Mouse (Mus musculus): Measurements from ENCODE around the gene Npc2. TPM values are rescaled to one million over a fixed set of nuclear protein-coding genes. Genes with fewer than 3 reads are reported as not detected.

Gene Npc2
- polyA plus RNA-seq (2015; fragmentation: Nextera tagmentation; extraction: Ambion mirVana), result 72.0 and 72.3 TPM in 2 replicates

- under 1% methylated on average over 50 of the region's 50 CpGs for WGBS
Measured at GRCm38 (mm10) chr12:84772726-84773441, at the start of gene Npc2, which contains the start of gene Isca2. Gene Npc2, minus strand, starts transcription at chr12:84773152. Gene Isca2, plus strand, starts transcription at chr12:84773251.

GRCm38 (mm10) chr12:84819236-84820168, 46.5 kb upstream of the Npc2 start:
- H3K4me1 ChIP-seq, result peaks cover 20% of the 10 kb centered on the region
- H3K9ac ChIP-seq, result no peak overlapping the region
- H3K4me3 ChIP-seq (replicated peaks), result no peak overlapping the region
- ATAC-seq (ENCODE audit: insufficient number of reproducible peaks, low FRiP score, low TSS enrichment, low read depth), result peak; percentile 34; the same call in 1 of the 2 replicates
- no peak overlapping the region for H3K4me2 ChIP-seq (replicated peaks)
- no peaks in the 10 kb centered on the region for H3K36me3 ChIP-seq
- WGBS, result 78% methylated on average over 13 of the region's 13 CpGs
- no peaks in the 10 kb centered on the region for H3K9me3 ChIP-seq (replicated peaks)
- H3K27me3 ChIP-seq, result no peaks in the 10 kb centered on the region
- no peak overlapping the region for H3K27ac ChIP-seq (replicated peaks)

More at GRCm38 (mm10) chr12:84772726-84773441, at the start of gene Npc2, which contains the start of gene Isca2:
- peaks cover 26% of the 10 kb centered on the region for H3K4me1 ChIP-seq
- H3K36me3 ChIP-seq, result no peaks in the 10 kb centered on the region; the same call in 1 of the 2 replicates
- H3K4me3 ChIP-seq (replicated peaks), result peak within 1 kb of the TSS; percentile 79
- peak; percentile 99 for ATAC-seq (ENCODE audit: insufficient number of reproducible peaks, low FRiP score, low TSS enrichment, low read depth)
- peak within 1 kb of the TSS; percentile 75 for H3K9ac ChIP-seq
- no peaks in the 10 kb centered on the region for H3K9me3 ChIP-seq (replicated peaks)
- H3K27ac ChIP-seq (replicated peaks), result peak within 1 kb of the TSS; percentile 95
- peak within 1 kb of the TSS; percentile 85 for H3K4me2 ChIP-seq (replicated peaks)
- H3K27me3 ChIP-seq, result no peaks in the 10 kb centered on the region

GRCm38 (mm10) chr12:84818496-84818895, 45.5 kb upstream of the Npc2 start:
- Histone ChIP-seq H3K27ac (replicated peaks) (no peak overlapping the region), H3K9me3 (replicated peaks) (no peaks in the 10 kb centered on the region), H3K4me2 (replicated peaks) (no peak overlapping the region), H3K4me3 (replicated peaks) (no peak overlapping the region), H3K36me3 (no peaks in the 10 kb centered on the region), H3K27me3 (no peaks in the 10 kb centered on the region), H3K4me1 (peaks cover 10% of the 10 kb centered on the region; the same call in 1 of the 2 replicates), H3K9ac (no peak overlapping the region)
- 61% methylated on average over 4 of the region's 4 CpGs for WGBS
- ATAC-seq (ENCODE audit: insufficient number of reproducible peaks, low FRiP score, low TSS enrichment, low read depth), result no peak

- H3K4me3 ChIP-seq (replicated peaks), result no peak overlapping the region
- ATAC-seq (ENCODE audit: insufficient number of reproducible peaks, low FRiP score, low TSS enrichment, low read depth), result no peak
- no peaks in the 10 kb centered on the region for H3K9me3 ChIP-seq (replicated peaks)
- H3K27ac ChIP-seq (replicated peaks), result no peak overlapping the region
- WGBS, result 76% methylated on average over 3 of the region's 3 CpGs
- no peaks in the 10 kb centered on the region for H3K4me1 ChIP-seq
- no peaks in the 10 kb centered on the region for H3K27me3 ChIP-seq
- H3K36me3 ChIP-seq, result no peaks in the 10 kb centered on the region
- no peak overlapping the region for H3K4me2 ChIP-seq (replicated peaks)
- no peak overlapping the region for H3K9ac ChIP-seq
Measured at GRCm38 (mm10) chr12:84814663-84815325, 41.8 kb upstream of the Npc2 start.

GRCm38 (mm10) chr12:84813773-84814172, 40.8 kb upstream of the Npc2 start:
- H3K27ac ChIP-seq (replicated peaks), result no peak overlapping the region
- H3K27me3 ChIP-seq, result no peaks in the 10 kb centered on the region
- H3K4me3 ChIP-seq (replicated peaks), result no peak overlapping the region
- H3K9me3 ChIP-seq (replicated peaks), result no peaks in the 10 kb centered on the region
- H3K4me2 ChIP-seq (replicated peaks), result no peak overlapping the region
- WGBS, result 37% methylated on average over 7 of the region's 7 CpGs
- no peak for ATAC-seq (ENCODE audit: insufficient number of reproducible peaks, low FRiP score, low TSS enrichment, low read depth)
- no peak overlapping the region for H3K9ac ChIP-seq
- H3K4me1 ChIP-seq, result no peaks in the 10 kb centered on the region
- no peaks in the 10 kb centered on the region for H3K36me3 ChIP-seq

GRCm38 (mm10) chr12:84812004-84812403, 39.1 kb upstream of the Npc2 start:
- 65% methylated on average over 3 of the region's 3 CpGs for WGBS
- ATAC-seq (ENCODE audit: insufficient number of reproducible peaks, low FRiP score, low TSS enrichment, low read depth), result no peak
- H3K9me3 ChIP-seq (replicated peaks), result no peaks in the 10 kb centered on the region
- H3K9ac ChIP-seq, result no peak overlapping the region
- no peak overlapping the region for H3K27ac ChIP-seq (replicated peaks)
- H3K4me3 ChIP-seq (replicated peaks), result no peak overlapping the region
- no peaks in the 10 kb centered on the region for H3K36me3 ChIP-seq
- H3K4me1 ChIP-seq, result no peaks in the 10 kb centered on the region
- no peaks in the 10 kb centered on the region for H3K27me3 ChIP-seq
- no peak overlapping the region for H3K4me2 ChIP-seq (replicated peaks)

GRCm38 (mm10) chr12:84811510-84811909, 38.6 kb upstream of the Npc2 start:
- 51% methylated on average over 4 of the region's 4 CpGs for WGBS
- H3K4me2 ChIP-seq (replicated peaks), result no peak overlapping the region
- no peaks in the 10 kb centered on the region for H3K36me3 ChIP-seq
- no peaks in the 10 kb centered on the region for H3K27me3 ChIP-seq
- ATAC-seq (ENCODE audit: insufficient number of reproducible peaks, low FRiP score, low TSS enrichment, low read depth), result no peak
- no peaks in the 10 kb centered on the region for H3K9me3 ChIP-seq (replicated peaks)
- no peaks in the 10 kb centered on the region; the same call in 1 of the 2 replicates for H3K4me1 ChIP-seq
- no peak overlapping the region for H3K27ac ChIP-seq (replicated peaks)
- no peak overlapping the region for H3K9ac ChIP-seq
- H3K4me3 ChIP-seq (replicated peaks), result no peak overlapping the region

- ATAC-seq (ENCODE audit: insufficient number of reproducible peaks, low FRiP score, low TSS enrichment, low read depth), result no peak
- Histone ChIP-seq H3K9ac (no peak overlapping the region), H3K4me1 (no peaks in the 10 kb centered on the region; the same call in 1 of the 2 replicates), H3K36me3 (no peaks in the 10 kb centered on the region), H3K9me3 (replicated peaks) (no peaks in the 10 kb centered on the region), H3K4me2 (replicated peaks) (no peak overlapping the region), H3K27me3 (no peaks in the 10 kb centered on the region), H3K27ac (replicated peaks) (no peak overlapping the region), H3K4me3 (replicated peaks) (no peak overlapping the region)
- WGBS, result 62% methylated on average over 1 of the region's 1 CpGs
Measured at GRCm38 (mm10) chr12:84810810-84811209, 37.9 kb upstream of the Npc2 start.

GRCm38 (mm10) chr12:84809033-84809432, 36.1 kb upstream of the Npc2 start:
- Histone ChIP-seq H3K36me3 (no peaks in the 10 kb centered on the region), H3K4me1 (peaks cover 7% of the 10 kb centered on the region), H3K27ac (replicated peaks) (no peak overlapping the region), H3K4me3 (replicated peaks) (no peak overlapping the region), H3K27me3 (no peaks in the 10 kb centered on the region), H3K4me2 (replicated peaks) (no peak overlapping the region), H3K9me3 (replicated peaks) (no peaks in the 10 kb centered on the region), H3K9ac (no peak overlapping the region)
- 62% methylated on average over 6 of the region's 6 CpGs for WGBS
- no peak for ATAC-seq (ENCODE audit: insufficient number of reproducible peaks, low FRiP score, low TSS enrichment, low read depth)

GRCm38 (mm10) chr12:84807351-84807750, 34.4 kb upstream of the Npc2 start:
- H3K9me3 ChIP-seq (replicated peaks), result no peaks in the 10 kb centered on the region
- H3K9ac ChIP-seq, result no peak overlapping the region
- H3K36me3 ChIP-seq, result no peaks in the 10 kb centered on the region
- H3K4me2 ChIP-seq (replicated peaks), result no peak overlapping the region
- peaks cover 7% of the 10 kb centered on the region for H3K4me1 ChIP-seq
- no peaks in the 10 kb centered on the region for H3K27me3 ChIP-seq
- 74% methylated on average over 13 of the region's 13 CpGs for WGBS
- no peak overlapping the region for H3K4me3 ChIP-seq (replicated peaks)
- no peak for ATAC-seq (ENCODE audit: insufficient number of reproducible peaks, low FRiP score, low TSS enrichment, low read depth)
- no peak overlapping the region for H3K27ac ChIP-seq (replicated peaks)

GRCm38 (mm10) chr12:84806726-84807125, 33.8 kb upstream of the Npc2 start:
- H3K9me3 ChIP-seq (replicated peaks), result no peaks in the 10 kb centered on the region
- 45% methylated on average over 5 of the region's 5 CpGs for WGBS
- no peak overlapping the region for H3K27ac ChIP-seq (replicated peaks)
- H3K36me3 ChIP-seq, result no peaks in the 10 kb centered on the region
- no peak for ATAC-seq (ENCODE audit: insufficient number of reproducible peaks, low FRiP score, low TSS enrichment, low read depth)
- peaks cover 7% of the 10 kb centered on the region for H3K4me1 ChIP-seq
- no peak overlapping the region for H3K4me2 ChIP-seq (replicated peaks)
- H3K27me3 ChIP-seq, result no peaks in the 10 kb centered on the region
- no peak overlapping the region for H3K4me3 ChIP-seq (replicated peaks)
- H3K9ac ChIP-seq, result no peak overlapping the region

Data from embryonic facial prominence, embryonic 15.5 days (tissue).